Mouse (Mus musculus): ENCODE data around the gene Dpm3. TPM values are rescaled to one million over a fixed set of nuclear protein-coding genes. Genes with fewer than 3 reads are reported as not detected.

Dpm3 gene
- total and polyA plus RNA-seq, 2 experiments from 2014 or later: 97.8 to 347 TPM

DNA sequence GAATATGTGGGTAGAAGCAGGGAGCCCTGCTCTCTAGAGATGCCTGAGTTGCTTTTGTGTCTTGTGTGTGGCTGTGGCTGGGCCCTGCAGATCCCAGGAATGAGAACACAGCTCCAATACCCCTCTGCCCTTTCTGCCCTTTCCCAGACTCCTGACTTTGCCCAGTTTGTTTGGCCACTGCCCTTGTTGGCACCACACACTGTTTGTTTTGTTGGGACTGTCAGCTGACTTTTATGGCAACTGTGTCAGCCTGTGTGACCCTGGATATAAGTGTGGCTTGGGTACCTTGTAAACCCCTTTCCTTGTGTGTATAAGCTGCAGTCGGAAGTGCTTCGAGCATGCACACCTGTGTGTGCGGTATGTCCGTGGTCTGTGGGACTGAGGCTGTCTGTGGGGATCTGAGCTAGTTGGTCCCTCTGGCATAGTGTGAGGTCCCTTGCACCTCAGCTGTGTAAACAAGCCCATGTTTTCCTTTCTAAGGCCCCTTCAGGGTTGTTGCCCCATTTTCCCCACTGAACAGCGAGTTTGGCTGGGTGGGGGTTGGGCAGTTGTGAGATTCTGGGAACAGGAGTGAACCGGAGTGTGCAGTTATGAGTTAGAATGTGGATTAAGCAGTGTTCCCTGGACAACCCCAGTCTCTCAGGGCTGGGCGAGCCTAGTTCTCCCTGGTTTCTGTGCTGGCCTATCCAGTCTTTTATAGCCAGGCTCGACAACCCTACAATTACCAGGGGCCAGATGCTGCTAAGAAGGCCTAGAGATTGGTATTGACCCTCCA, 46.6 kb downstream of the Dpm3 start:
- H3K9me3 ChIP-seq (ENCODE audit: low read length): no peaks in the 10 kb centered on the region
- no peak overlapping the region for H3K4me3 ChIP-seq (ENCODE audit: low read length)
- no peak overlapping the region for H3K4me2 ChIP-seq (ENCODE audit: low read depth, low read length)
- no peak overlapping the region for H3K9ac ChIP-seq (replicated peaks; ENCODE audit: low read length)
- H3K36me3 ChIP-seq (ENCODE audit: insufficient read depth, low read length): no peaks in the 10 kb centered on the region
- no peak for TF ChIP-seq CTCF (IDR thresholded peaks at IDR 0.05; ENCODE audit: low read depth)
- no peaks in the 10 kb centered on the region for H3K27me3 ChIP-seq (ENCODE audit: insufficient read depth, low read length)
- H3K27ac ChIP-seq: peak overlapping the region; percentile 26; the same call in 1 of the 2 replicates
- ATAC-seq (no peak), DNase-seq (ENCODE audit: low spot score) (no peak)
- 75% methylated on average over 8 of the region's 8 CpGs for WGBS
- H3K4me1 ChIP-seq (ENCODE audit: insufficient read depth, low read length): no peaks in the 10 kb centered on the region

DNA sequence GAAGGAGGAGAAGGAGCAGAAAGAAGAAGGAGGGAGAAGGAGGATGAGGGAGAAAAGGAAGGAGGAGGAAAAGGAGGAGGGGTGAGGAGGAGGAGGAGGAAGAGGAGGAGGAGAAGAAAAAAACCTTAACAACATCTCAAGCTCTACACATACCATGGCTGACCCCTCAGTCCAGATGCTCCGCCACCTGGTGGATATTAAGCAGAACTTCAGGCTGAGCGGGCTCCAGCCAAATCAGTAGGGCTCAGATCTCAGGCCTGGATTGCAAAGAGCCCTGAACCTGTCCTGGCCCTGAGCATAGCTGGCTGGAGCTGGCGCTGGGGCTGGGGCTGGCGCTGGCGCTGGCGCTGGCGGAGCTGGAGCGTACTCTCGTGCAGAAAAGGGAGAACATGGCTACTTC, 48.9 kb downstream of the Dpm3 start:
- under 1% methylated on average over 9 of the region's 9 CpGs for WGBS
- no peaks in the 10 kb centered on the region for H3K4me1 ChIP-seq (ENCODE audit: insufficient read depth, low read length)
- no peak overlapping the region for H3K4me2 ChIP-seq (ENCODE audit: low read depth, low read length)
- no peak overlapping the region for H3K27ac ChIP-seq
- no peak overlapping the region for H3K9ac ChIP-seq (replicated peaks; ENCODE audit: low read length)
- peak; percentile 93 for TF ChIP-seq CTCF (IDR thresholded peaks at IDR 0.05; ENCODE audit: low read depth)
- H3K36me3 ChIP-seq (ENCODE audit: insufficient read depth, low read length): no peaks in the 10 kb centered on the region
- ATAC-seq (peak; percentile 88), DNase-seq (ENCODE audit: low spot score) (peak; percentile 85)
- no peaks in the 10 kb centered on the region for H3K27me3 ChIP-seq (ENCODE audit: insufficient read depth, low read length)
- no peaks in the 10 kb centered on the region for H3K9me3 ChIP-seq (ENCODE audit: low read length)
- H3K4me3 ChIP-seq (ENCODE audit: low read length): no peak overlapping the region

GRCm38 (mm10) chr3:89314340-89314739, 55.2 kb downstream of the Dpm3 start:
- ATAC-seq: no peak
- H3K4me1 ChIP-seq (ENCODE audit: insufficient read depth, low read length): peaks cover 13% of the 10 kb centered on the region
- no peak for DNase-seq (ENCODE audit: low spot score)
- H3K27me3 ChIP-seq (ENCODE audit: insufficient read depth, low read length): no peaks in the 10 kb centered on the region
- no peak overlapping the region for H3K27ac ChIP-seq
- WGBS: 66% methylated on average over 5 of the region's 5 CpGs
- H3K9ac ChIP-seq (replicated peaks; ENCODE audit: low read length): no peak overlapping the region
- H3K4me3 ChIP-seq (ENCODE audit: low read length): no peak overlapping the region
- no peak for TF ChIP-seq CTCF (IDR thresholded peaks at IDR 0.05; ENCODE audit: low read depth)
- no peaks in the 10 kb centered on the region for H3K9me3 ChIP-seq (ENCODE audit: low read length)
- H3K4me2 ChIP-seq (ENCODE audit: low read depth, low read length): no peak overlapping the region
- H3K36me3 ChIP-seq (ENCODE audit: insufficient read depth, low read length): no peaks in the 10 kb centered on the region

- Histone ChIP-seq H3K27me3 (ENCODE audit: insufficient read depth, low read length) (no peaks in the 10 kb centered on the region), H3K9me3 (ENCODE audit: low read length) (no peaks in the 10 kb centered on the region), H3K4me2 (ENCODE audit: low read depth, low read length) (peak overlapping the region; percentile 49), H3K4me1 (ENCODE audit: insufficient read depth, low read length) (peaks cover 13% of the 10 kb centered on the region), H3K9ac (replicated peaks; ENCODE audit: low read length) (peak overlapping the region; percentile 37), H3K36me3 (ENCODE audit: insufficient read depth, low read length) (no peaks in the 10 kb centered on the region), H3K27ac (no peak overlapping the region), H3K4me3 (ENCODE audit: low read length) (peak overlapping the region; percentile 20; the same call in 1 of the 2 replicates)
- no peak for TF ChIP-seq CTCF (IDR thresholded peaks at IDR 0.05; ENCODE audit: low read depth)
- ATAC-seq (no peak), DNase-seq (ENCODE audit: low spot score) (no peak)
- WGBS: 35% methylated on average over 2 of the region's 2 CpGs
These were observed 55.6 kb downstream of the Dpm3 start for GRCm38 (mm10) chr3:89314791-89315190.

GRCm38 (mm10) chr3:89315195-89315929, 56.2 kb downstream of the Dpm3 start:
- TF ChIP-seq CTCF (IDR thresholded peaks at IDR 0.05; ENCODE audit: low read depth): peak; percentile 92
- Histone ChIP-seq H3K4me1 (ENCODE audit: insufficient read depth, low read length) (peaks cover 13% of the 10 kb centered on the region), H3K4me2 (ENCODE audit: low read depth, low read length) (peak overlapping the region; percentile 49), H3K36me3 (ENCODE audit: insufficient read depth, low read length) (no peaks in the 10 kb centered on the region), H3K9ac (replicated peaks; ENCODE audit: low read length) (peak overlapping the region; percentile 37), H3K27me3 (ENCODE audit: insufficient read depth, low read length) (no peaks in the 10 kb centered on the region), H3K4me3 (ENCODE audit: low read length) (peak overlapping the region; percentile 20), H3K27ac (no peak overlapping the region), H3K9me3 (ENCODE audit: low read length) (no peaks in the 10 kb centered on the region)
- DNase-seq (ENCODE audit: low spot score): peak; percentile 87
- ATAC-seq: peak; percentile 10; the same call in 1 of the 2 replicates
- WGBS: 6% methylated on average over 24 of the region's 26 CpGs

DNA sequence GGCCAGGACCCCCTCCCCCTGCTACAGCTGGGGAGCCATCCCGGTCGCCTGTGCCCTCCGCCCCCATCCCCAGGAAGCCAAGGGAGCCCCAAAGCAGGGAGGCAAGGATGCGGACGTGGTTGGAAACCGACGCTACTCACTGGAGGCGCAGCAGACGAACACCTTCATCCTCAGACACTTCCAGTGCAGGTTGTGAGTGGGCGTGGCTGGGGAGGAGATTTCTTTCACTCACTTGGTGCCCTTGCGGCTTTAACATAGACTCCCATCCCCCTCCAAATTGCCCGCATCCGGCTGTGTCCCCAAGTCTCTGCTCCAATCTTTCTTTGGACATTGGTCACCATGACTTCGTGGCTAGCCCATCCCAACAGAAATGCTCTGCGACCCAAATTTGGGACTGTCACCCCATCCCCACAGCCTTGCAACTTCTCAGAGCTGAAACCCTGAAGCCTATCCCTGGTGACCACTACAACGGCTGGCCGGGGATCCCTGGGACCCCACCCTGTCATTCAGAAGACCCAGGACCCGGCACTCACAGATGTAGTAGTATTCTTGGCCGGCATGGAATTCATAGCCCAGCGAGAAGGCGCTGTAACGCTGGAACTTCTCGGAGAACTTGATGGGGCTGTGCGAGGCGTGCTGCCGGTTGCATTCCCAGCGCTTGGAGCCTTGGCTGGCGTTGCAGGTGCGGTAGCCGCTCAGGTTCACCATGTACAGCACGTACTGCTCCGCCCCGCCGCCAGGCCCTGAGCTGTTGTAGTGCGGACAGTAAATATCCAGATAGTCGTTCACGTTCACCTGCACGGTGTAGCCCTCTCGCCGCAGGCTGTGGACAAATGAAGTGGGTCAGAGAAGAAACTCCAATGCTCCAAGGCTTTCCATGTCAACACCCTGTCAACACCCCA, 57.0 kb downstream of the Dpm3 start:
- peaks cover 13% of the 10 kb centered on the region for H3K4me1 ChIP-seq (ENCODE audit: insufficient read depth, low read length)
- no peak overlapping the region for H3K9ac ChIP-seq (replicated peaks; ENCODE audit: low read length)
- WGBS: 8% methylated on average over 40 of the region's 40 CpGs
- TF ChIP-seq CTCF (IDR thresholded peaks at IDR 0.05; ENCODE audit: low read depth): no peak
- H3K4me2 ChIP-seq (ENCODE audit: low read depth, low read length): peak overlapping the region; percentile 49
- no peak overlapping the region for H3K27ac ChIP-seq
- peak overlapping the region; percentile 16 for H3K4me3 ChIP-seq (ENCODE audit: low read length)
- H3K9me3 ChIP-seq (ENCODE audit: low read length): no peaks in the 10 kb centered on the region
- H3K36me3 ChIP-seq (ENCODE audit: insufficient read depth, low read length): no peaks in the 10 kb centered on the region
- no peaks in the 10 kb centered on the region for H3K27me3 ChIP-seq (ENCODE audit: insufficient read depth, low read length)
- ATAC-seq (no peak), DNase-seq (ENCODE audit: low spot score) (no peak)

MicroRNAs encoded within 50 kb of the gene (microRNA counts, 519-probe panel; counts per million panel counts)
- microRNA mmu-miR-92b: 3,155 counts per million, percentile 52 among the panel's probes with 10 or more counts

Small RNAs within 50 kb of the gene (microRNA-seq; reads per million reads assigned to microRNA genes)
- gene Mir92b: 2,867 to 3,418 reads per million in 2 experiments

Other genes starting within 250 kb of the Dpm3 start
- 190 and 197 TPM in 2 replicates for gene Rusc1, start 166.0 kb upstream of the Dpm3 start, total RNA-seq (2014; rRNA removed)
- gene Rusc1, start 166.0 kb upstream of the Dpm3 start, polyA plus RNA-seq (2015; fragmentation: Nextera tagmentation; extraction: Ambion mirVana): 86.0 and 95.6 TPM in 2 replicates
- gene Gm43738, start 158.3 kb upstream of the Dpm3 start, total RNA-seq (2014; rRNA removed): not detected in 2 replicates
- gene Gm43738, start 158.3 kb upstream of the Dpm3 start, polyA plus RNA-seq (2015; fragmentation: Nextera tagmentation; extraction: Ambion mirVana): not detected in 2 replicates
- gene Fdps, start 157.4 kb upstream of the Dpm3 start, total RNA-seq (2014; rRNA removed): 340 and 366 TPM in 2 replicates
- gene Fdps, start 157.4 kb upstream of the Dpm3 start, polyA plus RNA-seq (2015; fragmentation: Nextera tagmentation; extraction: Ambion mirVana): 310 and 341 TPM in 2 replicates
- not detected in 2 replicates for gene Pklr, start 123.2 kb upstream of the Dpm3 start, total RNA-seq (2014; rRNA removed)
- 0.10 and 0.21 TPM in 2 replicates for gene Pklr, start 123.2 kb upstream of the Dpm3 start, polyA plus RNA-seq (2015; fragmentation: Nextera tagmentation; extraction: Ambion mirVana)
- gene Hcn3, start 99.2 kb upstream of the Dpm3 start, total RNA-seq (2014; rRNA removed): 83.8 and 85.7 TPM in 2 replicates
- gene Hcn3, start 99.2 kb upstream of the Dpm3 start, polyA plus RNA-seq (2015; fragmentation: Nextera tagmentation; extraction: Ambion mirVana): 33.5 and 38.1 TPM in 2 replicates
- 36.3 and 43.1 TPM in 2 replicates for gene Clk2, start 94.6 kb upstream of the Dpm3 start, total RNA-seq (2014; rRNA removed)
- 13.3 and 13.7 TPM in 2 replicates for gene Clk2, start 94.6 kb upstream of the Dpm3 start, polyA plus RNA-seq (2015; fragmentation: Nextera tagmentation; extraction: Ambion mirVana)
- 60.4 and 77.5 TPM in 2 replicates for gene Scamp3, start 81.9 kb upstream of the Dpm3 start, total RNA-seq (2014; rRNA removed)
- 139 and 143 TPM in 2 replicates for gene Scamp3, start 81.9 kb upstream of the Dpm3 start, polyA plus RNA-seq (2015; fragmentation: Nextera tagmentation; extraction: Ambion mirVana)
- 15.2 and 19.7 TPM in 2 replicates for gene Fam189b, start 76.2 kb upstream of the Dpm3 start, total RNA-seq (2014; rRNA removed)
- 29.1 and 29.2 TPM in 2 replicates for gene Fam189b, start 76.2 kb upstream of the Dpm3 start, polyA plus RNA-seq (2015; fragmentation: Nextera tagmentation; extraction: Ambion mirVana)
- 62.5 and 77.4 TPM in 2 replicates for gene Gba, start 56.4 kb upstream of the Dpm3 start, total RNA-seq (2014; rRNA removed)
- gene Gba, start 56.4 kb upstream of the Dpm3 start, polyA plus RNA-seq (2015; fragmentation: Nextera tagmentation; extraction: Ambion mirVana): 45.8 and 46.8 TPM in 2 replicates
- 29.4 and 37.9 TPM in 2 replicates for gene Thbs3, start 44.2 kb upstream of the Dpm3 start, total RNA-seq (2014; rRNA removed)
- 36.8 and 37.2 TPM in 2 replicates for gene Thbs3, start 44.2 kb upstream of the Dpm3 start, polyA plus RNA-seq (2015; fragmentation: Nextera tagmentation; extraction: Ambion mirVana)
- gene Mtx1, start 32.3 kb upstream of the Dpm3 start, total RNA-seq (2014; rRNA removed): 103 and 130 TPM in 2 replicates
- 186 TPM in 2 replicates for gene Mtx1, start 32.3 kb upstream of the Dpm3 start, polyA plus RNA-seq (2015; fragmentation: Nextera tagmentation; extraction: Ambion mirVana)
- 1.9 TPM in 2 replicates for gene Muc1, start 30.3 kb upstream of the Dpm3 start, total RNA-seq (2014; rRNA removed)
- 0.82 and 1.5 TPM in 2 replicates for gene Muc1, start 30.3 kb upstream of the Dpm3 start, polyA plus RNA-seq (2015; fragmentation: Nextera tagmentation; extraction: Ambion mirVana)
- 74.9 and 111 TPM in 2 replicates for gene Krtcap2, start 13.4 kb upstream of the Dpm3 start, total RNA-seq (2014; rRNA removed)
- 250 and 268 TPM in 2 replicates for gene Krtcap2, start 13.4 kb upstream of the Dpm3 start, polyA plus RNA-seq (2015; fragmentation: Nextera tagmentation; extraction: Ambion mirVana)
- 97.9 and 101 TPM in 2 replicates for gene Trim46, start 13.0 kb upstream of the Dpm3 start, total RNA-seq (2014; rRNA removed)
- gene Trim46, start 13.0 kb upstream of the Dpm3 start, polyA plus RNA-seq (2015; fragmentation: Nextera tagmentation; extraction: Ambion mirVana): 42.9 and 49.8 TPM in 2 replicates
- 30.1 and 30.8 TPM in 2 replicates for gene Slc50a1, start 11.2 kb downstream of the Dpm3 start, total RNA-seq (2014; rRNA removed)
- 47.2 and 49.1 TPM in 2 replicates for gene Slc50a1, start 11.2 kb downstream of the Dpm3 start, polyA plus RNA-seq (2015; fragmentation: Nextera tagmentation; extraction: Ambion mirVana)
- 3.9 and 5.9 TPM in 2 replicates for gene Efna1, start 21.8 kb downstream of the Dpm3 start, total RNA-seq (2014; rRNA removed)
- 7.4 and 10.9 TPM in 2 replicates for gene Efna1, start 21.8 kb downstream of the Dpm3 start, polyA plus RNA-seq (2015; fragmentation: Nextera tagmentation; extraction: Ambion mirVana)
- gene Efna3, start 63.6 kb downstream of the Dpm3 start, total RNA-seq (2014; rRNA removed): 107 and 171 TPM in 2 replicates
- gene Efna3, start 63.6 kb downstream of the Dpm3 start, polyA plus RNA-seq (2015; fragmentation: Nextera tagmentation; extraction: Ambion mirVana): 57.0 and 61.4 TPM in 2 replicates
- gene Efna4, start 78.7 kb downstream of the Dpm3 start, total RNA-seq (2014; rRNA removed): 7.6 and 9.6 TPM in 2 replicates
- gene Efna4, start 78.7 kb downstream of the Dpm3 start, polyA plus RNA-seq (2015; fragmentation: Nextera tagmentation; extraction: Ambion mirVana): 3.5 and 4.2 TPM in 2 replicates
- 94.4 and 107 TPM in 2 replicates for gene Adam15, start 90.6 kb downstream of the Dpm3 start, total RNA-seq (2014; rRNA removed)
- 67.6 and 73.2 TPM in 2 replicates for gene Adam15, start 90.6 kb downstream of the Dpm3 start, polyA plus RNA-seq (2015; fragmentation: Nextera tagmentation; extraction: Ambion mirVana)
- gene Dcst2, start 102.6 kb downstream of the Dpm3 start, total RNA-seq (2014; rRNA removed): 0.07 and 0.31 TPM in 2 replicates
- gene Dcst2, start 102.6 kb downstream of the Dpm3 start, polyA plus RNA-seq (2015; fragmentation: Nextera tagmentation; extraction: Ambion mirVana): 0.20 and 0.42 TPM in 2 replicates
- gene Dcst1, start 105.9 kb downstream of the Dpm3 start, total RNA-seq (2014; rRNA removed): 0.05 TPM in 1 of 2 replicates, not detected in the other
- 1.00 and 1.1 TPM in 2 replicates for gene Dcst1, start 105.9 kb downstream of the Dpm3 start, polyA plus RNA-seq (2015; fragmentation: Nextera tagmentation; extraction: Ambion mirVana)
- gene Zbtb7b, start 135.4 kb downstream of the Dpm3 start, total RNA-seq (2014; rRNA removed): 3.7 and 5.4 TPM in 2 replicates
- 0.73 and 0.82 TPM in 2 replicates for gene Zbtb7b, start 135.4 kb downstream of the Dpm3 start, polyA plus RNA-seq (2015; fragmentation: Nextera tagmentation; extraction: Ambion mirVana)
- gene Lenep, start 143.4 kb downstream of the Dpm3 start, total RNA-seq (2014; rRNA removed): not detected in 2 replicates
- not detected in 2 replicates for gene Lenep, start 143.4 kb downstream of the Dpm3 start, polyA plus RNA-seq (2015; fragmentation: Nextera tagmentation; extraction: Ambion mirVana)
- gene Flad1, start 152.5 kb downstream of the Dpm3 start, total RNA-seq (2014; rRNA removed): 32.1 and 40.7 TPM in 2 replicates
- gene Flad1, start 152.5 kb downstream of the Dpm3 start, polyA plus RNA-seq (2015; fragmentation: Nextera tagmentation; extraction: Ambion mirVana): 23.8 and 26.8 TPM in 2 replicates
- gene Cks1b, start 159.0 kb downstream of the Dpm3 start, total RNA-seq (2014; rRNA removed): 43.6 and 45.6 TPM in 2 replicates
- 103 and 107 TPM in 2 replicates for gene Cks1b, start 159.0 kb downstream of the Dpm3 start, polyA plus RNA-seq (2015; fragmentation: Nextera tagmentation; extraction: Ambion mirVana)
- gene Shc1, start 159.1 kb downstream of the Dpm3 start, total RNA-seq (2014; rRNA removed): 29.6 and 33.4 TPM in 2 replicates
- 12.8 and 13.9 TPM in 2 replicates for gene Shc1, start 159.1 kb downstream of the Dpm3 start, polyA plus RNA-seq (2015; fragmentation: Nextera tagmentation; extraction: Ambion mirVana)
- gene Pygo2, start 170.9 kb downstream of the Dpm3 start, total RNA-seq (2014; rRNA removed): 74.1 and 74.7 TPM in 2 replicates
- gene Pygo2, start 170.9 kb downstream of the Dpm3 start, polyA plus RNA-seq (2015; fragmentation: Nextera tagmentation; extraction: Ambion mirVana): 28.8 and 31.0 TPM in 2 replicates
- 22.5 and 33.6 TPM in 2 replicates for gene Pbxip1, start 177.3 kb downstream of the Dpm3 start, total RNA-seq (2014; rRNA removed)
- 28.5 and 31.3 TPM in 2 replicates for gene Pbxip1, start 177.3 kb downstream of the Dpm3 start, polyA plus RNA-seq (2015; fragmentation: Nextera tagmentation; extraction: Ambion mirVana)
- gene Pmvk, start 195.2 kb downstream of the Dpm3 start, total RNA-seq (2014; rRNA removed): 65.4 and 74.2 TPM in 2 replicates
- gene Pmvk, start 195.2 kb downstream of the Dpm3 start, polyA plus RNA-seq (2015; fragmentation: Nextera tagmentation; extraction: Ambion mirVana): 117 and 120 TPM in 2 replicates

All from hindbrain, postnatal 0 days (tissue).